Mouse (Mus musculus) heart, adult 9 months (tissue): ENCODE results near the gene Hs6st2.
A peak's percentile ranks its signal among the peaks of the same experiment; 100 is the strongest.

ENCODE experiments used
- DNase-seq, 2 experiments: peaks; one replicate each; pipeline ENCODE4 v3.0.0; 2022; ENCODE audit warnings: low spot score in 2 of 2

Gene Hs6st2

DNA sequence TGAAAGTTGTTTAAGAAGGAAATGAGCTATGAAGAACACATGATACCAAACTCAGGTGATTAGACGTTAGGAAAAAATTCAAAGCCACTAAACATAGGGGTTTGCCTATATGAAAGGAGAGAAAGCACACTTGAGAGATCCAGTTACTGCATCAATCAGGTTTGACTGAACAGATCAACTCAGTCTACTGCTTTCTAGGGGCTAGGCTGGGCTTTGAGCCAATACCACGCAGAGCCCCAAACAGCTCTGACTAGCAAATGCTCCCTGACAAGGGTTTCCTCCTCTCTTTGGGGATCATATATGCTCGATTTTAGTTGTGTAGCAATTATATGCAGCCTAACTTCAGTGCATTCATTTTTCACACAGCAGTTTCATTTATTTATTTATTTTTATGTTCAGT is 96.2 kb downstream of the Hs6st2 start:
- no peak for DNase-seq

DNA sequence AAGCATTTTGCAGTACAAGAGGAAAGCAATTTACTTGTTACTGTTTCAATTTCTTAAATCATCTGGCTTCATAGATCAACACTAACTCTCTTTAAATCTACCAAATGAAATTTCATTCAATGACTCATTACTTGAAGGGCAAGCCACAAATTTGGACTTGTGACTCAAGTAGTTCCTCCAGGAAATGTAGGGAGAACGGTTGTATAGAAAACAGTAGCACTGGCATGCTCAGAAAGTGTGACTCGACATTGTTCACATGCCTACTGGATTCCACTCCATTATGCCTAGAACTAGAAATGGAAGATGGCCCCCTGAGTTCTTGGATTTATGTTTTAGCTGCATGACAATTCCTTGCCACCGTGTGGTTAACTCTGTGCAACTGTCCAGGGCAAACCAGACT is 100.0 kb downstream of the Hs6st2 start:
- DNase-seq, result no peak

DNA sequence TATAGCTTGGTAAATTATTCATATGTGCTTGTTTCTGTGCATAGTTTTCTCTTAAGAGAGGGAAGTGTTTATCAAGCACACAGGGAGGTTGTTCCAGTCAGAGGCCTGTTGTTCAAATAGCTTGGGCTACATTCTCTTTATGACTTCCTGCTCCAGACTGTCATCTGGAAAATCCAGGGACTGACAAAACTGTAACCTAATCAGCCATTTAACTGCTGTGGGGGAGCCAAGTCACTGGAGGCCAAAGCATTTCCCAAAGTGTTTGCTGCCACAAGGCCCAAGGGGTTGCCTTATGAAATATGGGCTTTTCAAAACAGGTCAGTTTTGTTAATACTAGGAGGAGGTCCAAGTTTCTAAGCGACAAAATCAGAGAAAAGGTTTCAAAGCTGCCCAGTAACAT is 119.8 kb downstream of the Hs6st2 start:
- no peak for DNase-seq

DNA sequence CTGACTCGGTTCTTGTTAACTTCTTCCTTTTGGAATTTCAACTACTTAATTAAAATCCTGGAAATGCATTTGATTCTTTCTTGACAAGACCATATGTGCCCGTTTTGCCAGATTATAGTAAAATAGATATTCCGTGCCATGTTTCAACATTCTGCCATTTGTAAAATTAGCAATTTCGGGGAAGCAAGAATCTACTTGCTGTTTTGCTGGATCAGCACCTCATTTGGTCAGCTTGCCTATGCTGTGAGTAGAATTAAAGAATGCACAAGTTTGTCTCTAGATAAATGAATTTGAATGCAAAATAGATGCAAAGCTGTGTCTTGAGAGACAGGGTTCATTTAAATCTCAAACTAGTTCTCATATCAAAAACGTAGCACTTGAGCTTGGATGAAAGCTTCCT is 142.0 kb downstream of the Hs6st2 start:
- no peak for DNase-seq

DNA sequence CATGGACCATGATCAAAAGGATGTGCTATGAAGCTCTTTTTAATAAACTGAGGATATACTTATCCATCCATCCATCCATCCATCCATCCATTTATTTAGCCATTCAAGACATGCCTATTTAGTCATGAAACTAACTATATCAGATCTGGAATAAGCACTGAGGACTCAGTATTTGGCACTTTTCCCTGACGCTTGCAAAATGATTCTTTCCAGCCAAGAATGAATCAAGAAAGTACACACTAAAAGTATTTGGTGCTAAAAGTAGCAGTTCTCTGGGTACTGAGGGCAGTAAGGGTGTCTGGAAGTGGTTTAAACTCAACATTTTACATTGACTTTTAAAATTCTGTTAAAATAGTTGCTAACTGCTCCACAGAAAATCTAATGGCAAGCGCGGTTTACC is 144.6 kb downstream of the Hs6st2 start:
- DNase-seq, result no peak

DNA sequence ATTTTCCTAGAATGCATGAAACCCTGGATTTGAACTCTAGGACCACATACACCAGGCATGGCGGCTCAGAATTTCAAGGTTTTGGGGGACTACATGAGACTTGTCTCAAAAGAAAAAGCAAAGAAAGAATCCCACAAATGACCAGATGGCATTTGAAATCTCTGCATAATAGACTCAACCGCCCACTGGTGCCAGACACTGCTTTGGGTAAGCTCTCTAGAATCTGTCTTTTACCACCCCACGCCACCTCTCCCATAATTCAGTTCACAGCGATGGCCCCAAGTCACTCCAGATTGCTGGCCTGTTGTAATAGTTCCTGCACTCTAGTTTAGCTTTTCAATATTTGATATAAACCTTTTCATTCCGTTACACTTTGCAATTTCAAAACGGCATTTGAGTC is 146.4 kb downstream of the Hs6st2 start:
- DNase-seq, result no peak

DNA sequence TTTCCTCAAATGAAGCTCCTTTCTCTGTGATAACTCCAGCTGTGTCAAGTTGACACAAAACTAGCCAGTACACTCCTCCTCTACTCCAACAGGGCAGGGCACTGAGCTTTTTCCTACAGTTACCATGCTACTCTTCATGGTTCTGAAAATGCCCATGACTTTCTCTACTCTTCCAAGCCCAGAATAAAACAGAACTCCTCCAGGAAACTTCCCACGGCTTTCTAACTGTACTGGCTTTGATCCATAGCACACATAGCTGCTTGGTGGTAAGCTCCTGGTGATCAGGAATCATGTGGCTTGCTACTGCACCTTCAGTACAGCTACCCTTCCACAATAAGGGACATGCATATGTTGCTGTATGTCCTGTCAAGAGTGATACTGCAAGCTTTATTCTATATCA is 150.5 kb downstream of the Hs6st2 start:
- DNase-seq, result no peak

DNA sequence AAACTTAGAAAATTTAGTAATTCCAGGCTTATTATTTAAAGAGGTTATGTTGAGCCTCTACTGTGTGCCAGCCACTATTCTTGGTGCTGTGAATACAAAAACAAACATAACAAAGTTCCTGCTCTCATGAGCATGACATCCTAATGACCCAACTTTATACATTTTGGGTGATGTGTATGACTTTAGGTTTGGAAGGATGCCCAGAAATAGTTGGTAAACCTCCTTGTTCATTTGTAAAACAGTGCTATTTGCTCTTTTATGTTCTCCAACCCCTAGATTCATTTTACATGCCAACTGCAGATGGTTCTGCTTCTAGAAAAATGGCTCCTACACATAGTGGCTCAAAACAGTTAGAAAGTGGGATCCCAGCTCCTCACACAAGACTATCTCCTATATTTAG is 153.1 kb downstream of the Hs6st2 start:
- DNase-seq, result no peak

DNA sequence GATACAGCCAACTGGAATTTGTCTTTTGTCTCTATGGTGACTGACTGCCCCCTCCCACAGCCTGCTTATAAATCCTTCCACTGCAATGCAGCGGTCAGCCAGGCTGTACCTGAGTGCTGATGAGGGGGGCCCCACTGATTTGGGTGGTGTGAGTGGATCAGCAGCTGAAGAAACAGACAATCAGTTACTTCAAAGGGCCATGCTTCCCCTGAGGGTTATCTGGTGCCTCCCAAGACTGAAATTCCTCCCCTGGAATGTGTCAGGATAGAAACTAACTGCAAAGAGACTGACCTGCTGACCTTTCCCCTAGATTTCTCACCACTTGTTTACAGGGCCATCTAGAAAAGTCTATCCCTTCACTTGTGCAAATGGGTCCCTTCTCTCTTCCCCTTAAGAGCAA is 166.8 kb downstream of the Hs6st2 start:
- no peak for DNase-seq

DNA sequence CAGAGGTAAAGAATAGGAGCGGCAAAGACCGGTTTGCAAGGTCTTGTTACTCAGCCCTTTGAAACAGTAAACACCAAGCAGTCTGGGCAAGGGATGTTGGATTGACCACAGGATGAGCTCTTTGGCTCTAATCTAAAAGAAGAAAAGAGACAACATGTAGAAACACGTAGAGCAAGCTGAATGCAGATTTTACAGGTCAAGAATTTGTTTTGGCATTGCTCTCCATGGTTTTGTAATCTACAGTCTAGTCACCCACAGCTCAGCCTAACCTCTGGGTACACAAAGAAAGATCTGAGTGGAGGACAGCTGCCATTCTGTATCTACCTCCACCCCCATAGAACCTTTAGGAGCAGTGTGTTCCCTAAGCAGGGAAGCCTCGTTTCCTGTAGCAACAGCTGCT is 175.1 kb downstream of the Hs6st2 start:
- DNase-seq, result no peak

DNA sequence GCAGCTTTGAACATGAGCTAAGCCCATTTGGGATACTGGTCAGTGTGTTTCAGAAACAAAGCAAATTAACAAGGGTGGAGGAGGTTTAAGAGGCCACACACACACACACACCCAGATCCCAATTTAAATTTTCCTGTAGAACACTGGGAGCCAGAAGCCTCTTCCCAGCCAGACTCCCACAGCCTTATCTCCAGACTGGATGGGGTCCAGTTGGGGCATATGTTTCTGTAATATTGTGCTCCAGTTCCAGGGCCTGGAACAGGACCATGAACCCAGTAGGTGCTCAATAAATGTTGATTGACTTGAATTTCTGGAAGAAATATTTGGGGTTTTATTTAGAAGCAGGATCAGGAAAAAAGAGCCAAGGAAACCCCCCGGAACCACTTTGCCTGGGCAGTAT is 176.0 kb downstream of the Hs6st2 start:
- peak in 1 of 2 experiments; percentile 20 for DNase-seq

DNA sequence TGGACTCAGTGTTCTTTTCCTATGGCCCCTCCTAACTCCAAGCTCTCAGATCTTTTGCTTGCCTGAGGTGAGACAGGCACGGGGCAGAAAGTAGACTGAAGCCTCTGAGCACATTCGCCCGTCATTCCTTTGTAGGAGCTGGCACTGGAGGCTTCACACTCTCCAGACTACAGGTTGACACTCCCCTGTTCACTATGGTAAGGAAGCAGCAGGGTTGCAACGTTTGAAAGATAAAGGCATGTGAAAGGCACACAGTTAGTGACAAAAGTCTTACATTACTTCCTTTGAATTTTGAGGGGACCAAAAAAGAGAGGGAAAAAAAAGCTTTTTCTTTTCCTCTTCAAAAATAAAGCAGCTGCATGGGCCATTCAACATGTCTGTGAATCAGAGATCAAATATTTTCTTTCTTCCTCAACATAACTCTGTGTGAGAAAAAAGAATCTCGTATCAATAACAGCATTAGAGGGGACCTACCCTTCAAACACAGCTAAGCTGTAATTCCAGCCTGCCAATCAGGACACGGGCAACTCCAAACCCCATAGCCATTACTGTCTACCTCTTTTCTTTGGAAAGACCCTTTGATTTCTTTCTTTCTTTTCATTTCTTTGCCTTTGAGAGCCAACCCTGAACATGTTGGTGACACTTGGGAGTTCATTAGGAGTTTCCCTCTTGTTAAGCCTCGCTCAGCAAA is 177.7 kb downstream of the Hs6st2 start:
- no peak for DNase-seq

DNA sequence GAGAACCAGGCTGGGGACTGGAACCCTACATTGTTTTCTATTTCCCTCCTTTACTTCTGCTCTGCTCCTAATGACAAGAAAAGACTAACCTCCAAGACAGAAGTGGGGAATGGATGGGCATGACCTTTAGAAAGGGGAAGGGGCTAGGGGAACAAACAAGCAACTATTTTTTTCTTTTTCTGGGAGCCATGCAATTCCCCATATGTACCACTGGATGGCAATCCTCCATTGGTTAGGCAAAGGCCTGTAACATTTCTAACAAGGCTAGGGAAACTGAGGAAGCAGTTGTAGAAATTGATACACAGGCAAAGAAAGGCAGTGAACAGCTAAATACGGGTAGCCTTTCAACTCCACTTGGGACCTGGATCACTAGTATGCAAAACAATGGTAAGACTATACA is 183.8 kb downstream of the Hs6st2 start:
- DNase-seq, result no peak

DNA sequence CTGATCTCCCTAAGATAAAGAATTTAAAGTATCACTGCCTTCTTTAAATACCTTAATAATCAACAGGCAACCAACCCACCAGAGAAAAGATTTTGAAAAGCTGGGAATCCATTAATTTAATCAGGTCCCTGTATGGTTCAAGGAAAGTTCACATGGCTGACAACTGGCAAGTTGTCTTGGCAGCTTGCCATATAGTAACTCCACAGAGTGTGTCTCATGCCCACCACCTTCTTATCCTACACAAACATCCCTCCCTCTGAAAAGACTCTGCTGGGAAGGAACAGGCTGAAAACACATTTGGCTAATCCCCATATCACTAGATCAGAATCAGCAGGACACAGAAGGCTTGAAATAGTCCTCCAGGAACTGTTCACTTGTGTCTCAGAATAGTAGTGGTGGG is 193.3 kb downstream of the Hs6st2 start:
- DNase-seq, result no peak

DNA sequence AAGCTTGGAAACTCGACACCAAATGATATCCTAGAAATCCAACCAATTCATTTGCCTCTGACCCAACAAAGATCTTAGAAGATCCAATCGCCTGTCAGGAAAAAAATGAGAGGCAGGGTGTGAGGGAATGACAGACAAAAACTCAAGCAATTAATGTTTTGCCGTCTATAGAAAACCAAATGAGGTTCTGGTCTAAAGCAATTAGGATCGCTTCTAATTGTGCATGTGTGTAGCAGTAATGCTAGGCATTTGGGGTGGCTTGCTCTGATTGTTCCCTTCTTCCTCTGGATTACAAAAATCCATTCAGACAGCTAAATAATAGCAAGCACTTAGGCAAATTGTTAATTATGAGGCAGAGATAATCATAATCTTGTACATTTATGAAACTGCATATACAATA is 212.2 kb downstream of the Hs6st2 start:
- no peak for DNase-seq

DNA sequence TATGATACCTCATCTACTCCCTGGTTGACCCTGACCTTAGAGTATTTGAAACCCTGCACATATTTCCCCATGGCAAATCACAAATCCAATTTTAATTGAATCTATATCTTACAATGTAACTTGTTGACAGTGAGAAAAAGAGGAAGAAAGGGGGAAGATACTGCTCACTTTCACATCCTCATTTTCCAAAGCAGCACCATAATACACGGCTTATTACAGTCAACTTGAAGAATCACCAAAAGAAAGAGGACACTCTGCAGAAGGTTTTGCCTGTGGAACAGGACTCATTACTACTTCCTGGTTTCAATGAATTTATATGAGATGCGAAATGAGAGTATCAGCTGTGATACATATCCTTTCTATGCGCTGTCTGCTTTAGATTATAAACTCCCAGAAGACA is 220.2 kb downstream of the Hs6st2 start:
- no peak for DNase-seq

DNA sequence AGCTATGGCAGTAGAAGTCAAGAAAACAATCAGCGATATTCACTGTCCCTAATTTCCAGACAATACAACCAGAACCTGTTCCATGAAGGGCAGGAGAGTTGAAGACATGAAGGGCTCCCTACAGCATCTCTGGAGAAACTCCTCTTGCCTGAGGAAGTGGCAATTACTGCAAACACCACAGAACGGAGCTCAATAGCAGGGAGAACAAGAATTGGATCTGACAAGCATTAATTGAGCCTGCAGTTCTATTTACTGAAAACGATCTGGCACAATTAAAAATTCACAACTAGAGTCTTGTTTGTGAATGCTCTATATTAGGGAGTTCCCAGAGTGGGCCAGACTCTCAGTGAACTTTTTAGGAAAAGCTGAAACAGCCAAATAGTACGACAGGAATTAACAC is 238.3 kb downstream of the Hs6st2 start:
- DNase-seq, result no peak

DNA sequence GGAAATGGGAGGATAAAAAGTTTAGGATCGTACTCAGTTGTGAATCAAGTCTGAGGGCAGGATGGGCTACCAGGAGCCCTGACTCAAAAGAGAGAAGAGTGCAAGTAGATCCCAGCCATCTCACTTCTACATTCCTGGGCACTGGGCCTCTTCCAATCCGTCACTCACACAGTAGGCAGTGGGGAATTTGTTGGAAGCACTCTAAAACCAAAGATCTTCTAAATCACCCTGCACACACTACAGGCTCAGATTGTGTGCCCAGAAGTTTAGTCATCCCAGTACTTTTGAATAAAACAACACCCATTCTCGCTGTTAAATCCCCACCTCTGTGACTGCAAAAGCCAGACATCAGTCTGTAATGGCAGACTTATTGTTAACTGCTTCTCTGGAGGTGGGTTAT is 249.9 kb downstream of the Hs6st2 start:
- no peak for DNase-seq

DNA sequence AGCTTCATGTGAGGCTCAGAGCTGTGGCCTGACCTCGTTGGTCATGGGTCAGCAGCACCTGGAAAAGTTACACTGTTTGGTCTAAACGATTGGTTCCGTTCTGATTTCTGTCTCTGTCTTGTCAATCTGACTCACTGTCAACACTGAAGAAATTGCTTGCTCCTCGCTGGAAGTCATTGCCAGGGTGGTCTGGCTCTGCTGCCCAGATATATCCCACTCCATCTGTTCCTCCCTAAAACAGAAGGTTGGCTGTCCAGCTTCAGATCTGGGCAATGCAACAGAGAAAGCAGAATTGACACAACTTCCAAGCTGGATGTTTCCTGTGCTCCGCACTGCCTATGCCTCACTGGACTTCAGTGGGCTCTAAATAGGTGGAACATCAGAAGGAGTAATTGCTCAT is 256.6 kb downstream of the Hs6st2 start:
- no peak for DNase-seq

DNA sequence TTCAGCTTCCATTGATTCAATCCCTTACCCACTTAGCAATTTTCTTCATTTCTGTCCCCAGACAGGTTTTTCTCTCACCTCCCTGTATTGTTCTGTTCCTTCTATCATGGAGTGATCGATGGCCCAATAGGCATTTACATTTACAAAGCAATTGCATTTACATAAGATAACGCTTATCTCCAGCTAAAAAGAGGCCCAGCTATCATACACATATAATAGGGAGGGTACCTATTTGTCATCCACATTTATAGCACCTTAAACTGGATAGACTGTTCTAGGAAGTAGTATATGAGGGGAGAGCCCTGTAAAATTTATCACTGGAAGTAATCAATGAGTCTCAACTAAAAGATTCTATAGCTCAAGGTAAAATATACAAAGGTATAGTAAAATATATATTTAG is 271.4 kb downstream of the Hs6st2 start:
- DNase-seq, result no peak

DNA sequence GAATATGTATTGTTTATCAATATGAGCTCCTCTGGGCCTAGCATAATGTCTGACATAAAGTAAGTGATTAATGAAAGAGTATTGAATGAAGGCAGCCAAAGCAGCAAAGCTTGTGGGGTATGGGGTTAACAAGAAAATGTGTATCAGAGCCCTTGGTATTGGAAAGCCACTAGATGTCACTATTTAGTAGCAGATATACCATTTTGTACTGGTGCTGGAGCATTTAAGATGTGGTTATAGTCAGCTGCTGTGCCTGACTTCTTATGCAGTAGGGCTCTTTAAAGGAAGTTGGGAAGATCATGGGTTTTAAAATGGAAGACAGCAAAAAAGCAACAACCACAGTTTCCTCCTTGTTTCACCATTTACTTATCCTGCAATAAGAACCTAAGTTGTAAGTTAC is 284.2 kb downstream of the Hs6st2 start:
- DNase-seq, result peak in 1 of 2 experiments; percentile 1

DNA sequence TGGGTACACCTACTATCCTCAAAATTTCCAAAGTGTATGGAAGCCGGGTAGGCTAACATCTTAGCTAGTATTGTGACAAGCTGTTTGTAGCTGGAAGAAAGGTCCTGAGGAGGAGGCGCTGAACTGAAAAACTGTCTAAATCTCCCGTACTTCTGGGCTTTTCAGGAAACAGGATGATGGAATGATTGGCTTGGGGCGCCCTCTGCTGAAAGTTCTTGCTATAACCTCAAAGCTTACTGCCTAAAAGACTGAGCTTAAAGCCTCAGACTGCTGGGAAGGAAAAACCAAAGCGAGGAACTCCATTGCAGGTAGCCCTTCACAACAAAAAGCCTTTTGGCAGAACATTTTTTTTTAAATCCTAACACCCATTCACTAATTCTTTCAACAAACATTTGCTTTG is 307.0 kb downstream of the Hs6st2 start:
- peak; percentile 9 to 31 for DNase-seq

DNA sequence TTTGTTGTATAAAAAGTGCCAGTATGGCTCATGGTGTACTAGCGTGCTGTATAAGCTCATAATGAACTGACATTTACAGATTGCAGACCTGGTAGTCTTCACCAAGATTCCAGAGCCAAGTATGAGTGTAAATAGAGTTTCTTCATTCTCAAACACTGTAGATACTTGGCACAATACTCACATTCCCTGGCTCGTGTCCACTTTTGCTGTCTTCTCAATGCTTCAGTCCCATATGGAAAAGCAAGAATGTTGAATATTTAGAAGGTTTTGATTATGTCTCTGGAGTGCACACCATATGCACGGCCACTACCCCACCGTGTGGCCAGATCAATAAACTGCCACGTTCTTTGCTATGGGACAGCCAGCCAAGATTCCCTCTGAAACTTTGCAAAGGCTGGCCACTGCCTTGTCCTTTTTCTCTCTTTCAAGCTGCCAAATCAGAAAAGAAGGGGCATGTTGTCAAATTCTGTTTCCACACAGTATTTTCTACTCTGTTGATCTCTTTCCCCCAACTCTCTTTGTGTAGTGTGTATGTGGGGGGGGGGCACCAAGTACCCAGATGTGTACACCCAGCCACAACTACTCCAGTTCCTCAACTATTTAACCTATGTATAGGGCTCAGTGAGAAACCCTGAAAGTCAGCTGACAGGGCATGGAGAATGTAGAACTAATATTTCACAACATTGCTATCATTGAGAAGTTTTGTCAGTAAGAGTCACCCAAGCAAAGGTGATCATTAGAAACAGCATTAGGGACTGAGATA is 309.0 kb downstream of the Hs6st2 start:
- DNase-seq, result no peak

DNA sequence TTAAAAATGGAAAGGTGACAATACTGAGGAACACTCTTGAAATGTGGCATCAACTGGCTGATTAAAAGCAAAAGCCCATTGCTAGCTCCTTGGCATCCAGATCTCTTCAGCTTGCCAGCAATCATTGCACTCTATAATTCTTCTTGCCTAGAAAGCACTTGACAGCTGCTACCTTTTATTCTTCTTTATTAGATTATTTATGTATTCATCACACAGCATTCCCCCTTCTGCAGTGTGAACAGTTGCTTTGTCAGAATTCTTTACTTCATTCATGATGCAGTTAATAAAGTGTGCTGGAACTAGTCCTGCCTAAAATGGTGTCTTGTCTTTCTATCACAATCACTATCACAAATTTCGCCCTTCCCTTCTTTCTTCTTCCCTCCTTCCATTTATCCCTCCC is 332.0 kb downstream of the Hs6st2 start:
- DNase-seq, result no peak
